Mouse (Mus musculus): ENCODE results near the gene AI467606.

DNA sequence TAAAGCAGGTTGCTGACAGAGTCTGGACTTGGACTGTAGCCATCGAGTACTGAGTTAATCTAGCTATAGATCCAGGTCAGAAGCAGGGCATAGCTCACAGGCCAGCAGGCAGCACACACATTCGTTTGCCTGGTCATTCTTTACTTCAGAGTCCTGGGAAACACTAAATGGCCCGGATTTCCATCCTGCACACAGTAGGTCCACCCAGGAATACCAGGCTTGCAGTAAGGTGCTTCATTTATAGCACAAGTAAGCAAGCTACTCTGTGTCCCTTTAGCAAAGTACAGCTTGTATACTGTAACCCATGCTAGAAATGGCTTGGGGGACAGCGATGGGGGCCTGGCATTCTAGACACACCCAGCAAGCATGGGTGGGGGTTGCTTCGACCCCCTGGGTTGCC lies 48.4 kb downstream of the AI467606 start:
- TF ChIP-seq POLR2A (IDR thresholded peaks at IDR 0.05; ENCODE audit: borderline replicate concordance, insufficient read depth, low read length): no peak
- TF ChIP-seq CTCF (IDR thresholded peaks at IDR 0.05; ENCODE audit: borderline replicate concordance, insufficient read depth, low read depth, low read length): no peak
